Mouse (Mus musculus) cerebellum, adult 2 months (tissue): ENCODE data around the gene Olfr270.

ENCODE experiments used
- CTCF ChIP-seq: fragments of 200-500 bp; IDR thresholded peaks from 2 replicates; pipeline ENCODE4 v1.5.1; 2011; ENCODE audit warnings: low read depth, mild to moderate bottlenecking, control low read depth, low read length, moderate library complexity, borderline replicate concordance; ENCODE audit not compliant: insufficient read depth
- POLR2A ChIP-seq: fragments of 200-500 bp; IDR thresholded peaks from 2 replicates; pipeline ENCODE4 v1.6.1; 2011; ENCODE audit warnings: low read length, control low read depth, borderline replicate concordance; ENCODE audit not compliant: insufficient read depth

- TF ChIP-seq CTCF (no peak), POLR2A (no peak)
Observed at GRCm38 (mm10) chr4:53015024-53015423, 50.7 kb downstream of the Olfr270 start.
